Mouse (Mus musculus) spleen, adult 2 months (tissue): ENCODE results near the gene Lim2.

Experiments
- CTCF ChIP-seq: fragments of 200-500 bp; IDR thresholded peaks from 2 replicates; pipeline ENCODE4 v1.5.1; 2011; ENCODE audit warnings: mild to moderate bottlenecking, inconsistent platforms; ENCODE audit not compliant: insufficient read depth, insufficient read length, insufficient replicate concordance; ENCODE audit errors: extremely low read depth
- POLR2A ChIP-seq: fragments of 200-500 bp; IDR thresholded peaks from 2 replicates; pipeline ENCODE4 v1.6.1; 2011; ENCODE audit warnings: low read depth, low read length, inconsistent platforms

- TF ChIP-seq CTCF (no peak), POLR2A (no peak)
Observed at GRCm38 (mm10) chr7:43448246-43448645, 20.8 kb downstream of the Lim2 start.
